Mouse (Mus musculus): Measurements from ENCODE around the gene Snap47.

- TF ChIP-seq POLR2A (IDR thresholded peaks at IDR 0.05; ENCODE audit: extremely low read depth, insufficient read depth, low read length) (no peak), CTCF (IDR thresholded peaks at IDR 0.05; ENCODE audit: extremely low read depth, insufficient read depth, low read length) (no peak)
These were observed 22.8 kb downstream of the Snap47 start for GRCm38 (mm10) chr11:59428057-59428660.
